Mouse (Mus musculus) retina, postnatal 1 day (tissue): ENCODE data around the gene Cecr2.
"Not testable (repeated sequence)": the region's sequence is repeated elsewhere in the genome, so short reads cannot be mapped to it uniquely, and the experiment has no call there.

ENCODE experiments used
- DNase-seq: peaks from one replicate; pipeline ENCODE4 v3.0.0-alpha.2; 2012

The Cecr2 gene

GRCm38 (mm10) chr6:120665816-120666760 lies at the start of gene Cecr2:
Cecr2 (plus strand) TSS chr6:120666369.
- peak; percentile 93 for DNase-seq

GRCm38 (mm10) chr6:120617586-120617985 lies 48.6 kb upstream of the Cecr2 start:
- peak; percentile 26 for DNase-seq

- DNase-seq = peak; percentile 79
These were observed 47.4 kb upstream of the Cecr2 start for GRCm38 (mm10) chr6:120618518-120619402.

GRCm38 (mm10) chr6:120620193-120620592 lies 46.0 kb upstream of the Cecr2 start:
- no peak for DNase-seq

- DNase-seq = no peak
These were observed 41.1 kb upstream of the Cecr2 start for GRCm38 (mm10) chr6:120625081-120625480.

- DNase-seq = no peak
These were observed 39.1 kb upstream of the Cecr2 start for GRCm38 (mm10) chr6:120627096-120627495.

GRCm38 (mm10) chr6:120628963-120629362 lies 37.2 kb upstream of the Cecr2 start:
- no peak for DNase-seq

- no peak for DNase-seq
These were observed 30.7 kb upstream of the Cecr2 start for GRCm38 (mm10) chr6:120635391-120636028.

GRCm38 (mm10) chr6:120639547-120639946 lies 26.6 kb upstream of the Cecr2 start:
- DNase-seq = no peak

- DNase-seq = no peak
These were observed 24.2 kb upstream of the Cecr2 start for GRCm38 (mm10) chr6:120641866-120642378.

GRCm38 (mm10) chr6:120643776-120644175 lies 22.4 kb upstream of the Cecr2 start:
- DNase-seq = no peak

- no peak for DNase-seq
These were observed 21.5 kb upstream of the Cecr2 start for GRCm38 (mm10) chr6:120644346-120645299.

- DNase-seq = not testable (repeated sequence)
These were observed 18.7 kb upstream of the Cecr2 start for GRCm38 (mm10) chr6:120647246-120648028.

- no peak for DNase-seq
These were observed 18.0 kb upstream of the Cecr2 start for GRCm38 (mm10) chr6:120648205-120648604.

GRCm38 (mm10) chr6:120652666-120653065 lies 13.5 kb upstream of the Cecr2 start:
- DNase-seq = no peak

GRCm38 (mm10) chr6:120655702-120656101 lies 10.5 kb upstream of the Cecr2 start:
- DNase-seq = no peak

GRCm38 (mm10) chr6:120658848-120659247 lies 7.3 kb upstream of the Cecr2 start:
- DNase-seq = no peak

GRCm38 (mm10) chr6:120665415-120665815 lies 754 bp upstream of the Cecr2 start:
- peak; percentile 87 for DNase-seq

- peak; percentile 71 for DNase-seq
These were observed 722 bp downstream of the Cecr2 start for GRCm38 (mm10) chr6:120666761-120667421.

- DNase-seq = no peak
These were observed 1.2 kb downstream of the Cecr2 start for GRCm38 (mm10) chr6:120667422-120667781.
